Mouse (Mus musculus) neural tube, embryonic 14.5 days (tissue): ENCODE measurements at regions not wholly inside any gene's neighbourhood (a gene's known extent, or its start where the extent isn't known, plus 50 kb on each side); places are given as distances from the start of the nearest gene placed in this dataset.

Experiments
- ATAC-seq: fragments of 200-750 bp; cut with Nextera tagmentation; 2 replicates; pipeline ENCODE4 v1.8.0; 2017; ENCODE audit warnings: low read depth, mild to moderate bottlenecking, moderate TSS enrichment, moderate library complexity
- H3K27ac ChIP-seq: fragments of 300-500 bp; sonication (generic); 2 replicates; pipeline ENCODE4 v1.5.1; 2014; ENCODE audit warnings: low read depth, mild to moderate bottlenecking, control low read depth, low read length, moderate library complexity, mixed read lengths
- H3K27me3 ChIP-seq: fragments of 300-500 bp; sonication (generic); 2 replicates; pipeline ENCODE4 v1.6.1; 2014; ENCODE audit warnings: low read length; ENCODE audit not compliant: control insufficient read depth, insufficient read depth
- H3K36me3 ChIP-seq: fragments of 300-500 bp; sonication (generic); 2 replicates; pipeline ENCODE4 v1.6.1; 2014; ENCODE audit warnings: low read length, mixed read lengths; ENCODE audit not compliant: control insufficient read depth, insufficient read depth
- H3K4me1 ChIP-seq: fragments of 300-500 bp; sonication (generic); 2 replicates; pipeline ENCODE4 v1.6.1; 2014; ENCODE audit warnings: low read length; ENCODE audit not compliant: control insufficient read depth, insufficient read depth
- H3K4me2 ChIP-seq: fragments of 300-500 bp; sonication (generic); 2 replicates; pipeline ENCODE4 v1.6.1; 2014; ENCODE audit warnings: mild to moderate bottlenecking, low read depth, low read length, control low read depth
- H3K4me3 ChIP-seq: fragments of 300-500 bp; sonication (generic); 2 replicates; pipeline ENCODE4 v1.5.1; 2014; ENCODE audit warnings: low read depth, low read length, control low read depth, mixed read lengths
- H3K9ac ChIP-seq: fragments of 300-500 bp; sonication (generic); replicated peaks from 2 replicates; pipeline ENCODE4 v1.6.1; 2014; ENCODE audit warnings: low read depth, mild to moderate bottlenecking, control low read depth, low read length, mixed read lengths
- H3K9me3 ChIP-seq: fragments of 300-500 bp; sonication (generic); 2 replicates; pipeline ENCODE4 v1.6.1; 2016; ENCODE audit warnings: low read length; ENCODE audit not compliant: control insufficient read depth
- WGBS: fragments of 180-500 bp; shearing (Covaris S2); extraction: QIAGEN DNeasy Blood & Tissue Kit; methylation state at CpG from one replicate; pipeline ENCODE4 v1.1.7; 2014; 5-methylcytosine and 5-hydroxymethylcytosine counted together

DNA sequence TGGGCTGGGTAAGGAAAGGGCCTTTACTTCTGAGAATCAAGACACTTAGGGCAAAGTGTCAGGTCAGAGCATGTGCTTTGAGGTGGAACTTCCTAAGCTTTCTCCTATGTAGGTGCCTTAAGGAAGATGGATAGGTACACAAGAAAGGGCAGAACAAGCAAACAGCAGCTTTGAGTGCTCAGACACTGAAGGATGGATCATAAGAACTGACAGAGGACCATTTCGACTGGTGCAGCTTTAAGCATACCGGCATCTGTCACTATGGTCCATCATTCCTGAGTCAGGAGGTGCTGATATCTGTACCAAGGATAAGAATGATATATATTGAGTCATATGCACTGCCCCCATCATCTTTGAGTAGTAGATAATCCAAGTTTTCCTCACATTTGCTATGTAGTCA lies 430.2 kb upstream of the Klhl29 start:
- Histone ChIP-seq H3K4me2 (no peak overlapping the region), H3K9ac (no peak overlapping the region), H3K4me1 (no peaks in the 10 kb centered on the region), H3K9me3 (no peaks in the 10 kb centered on the region), H3K36me3 (no peaks in the 10 kb centered on the region), H3K27ac (no peak overlapping the region), H3K4me3 (no peak overlapping the region), H3K27me3 (no peaks in the 10 kb centered on the region)
- WGBS = 89% methylated on average over 2 of the region's 2 CpGs
- no peak for ATAC-seq

DNA sequence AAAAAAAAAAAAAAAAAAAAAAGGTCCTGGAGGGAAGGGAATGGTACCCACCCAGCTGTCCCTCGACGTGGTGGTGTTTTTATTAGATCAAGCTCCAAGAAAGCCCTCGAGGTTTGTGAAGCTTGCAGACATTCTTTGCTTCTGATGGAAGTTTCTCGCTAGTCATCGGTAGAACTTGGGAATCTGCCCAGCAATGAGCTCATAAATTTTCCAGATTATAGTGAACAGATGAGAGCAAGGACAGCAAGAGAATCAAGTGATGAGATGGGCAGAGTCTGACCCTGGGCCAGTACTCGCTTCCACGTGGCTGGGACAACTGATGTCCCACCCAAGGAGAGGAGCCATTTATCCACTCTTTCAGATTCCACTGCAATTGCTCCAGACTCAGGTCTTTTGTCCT lies 417.6 kb upstream of the Klhl29 start:
- 72% methylated on average over 7 of the region's 7 CpGs for WGBS

DNA sequence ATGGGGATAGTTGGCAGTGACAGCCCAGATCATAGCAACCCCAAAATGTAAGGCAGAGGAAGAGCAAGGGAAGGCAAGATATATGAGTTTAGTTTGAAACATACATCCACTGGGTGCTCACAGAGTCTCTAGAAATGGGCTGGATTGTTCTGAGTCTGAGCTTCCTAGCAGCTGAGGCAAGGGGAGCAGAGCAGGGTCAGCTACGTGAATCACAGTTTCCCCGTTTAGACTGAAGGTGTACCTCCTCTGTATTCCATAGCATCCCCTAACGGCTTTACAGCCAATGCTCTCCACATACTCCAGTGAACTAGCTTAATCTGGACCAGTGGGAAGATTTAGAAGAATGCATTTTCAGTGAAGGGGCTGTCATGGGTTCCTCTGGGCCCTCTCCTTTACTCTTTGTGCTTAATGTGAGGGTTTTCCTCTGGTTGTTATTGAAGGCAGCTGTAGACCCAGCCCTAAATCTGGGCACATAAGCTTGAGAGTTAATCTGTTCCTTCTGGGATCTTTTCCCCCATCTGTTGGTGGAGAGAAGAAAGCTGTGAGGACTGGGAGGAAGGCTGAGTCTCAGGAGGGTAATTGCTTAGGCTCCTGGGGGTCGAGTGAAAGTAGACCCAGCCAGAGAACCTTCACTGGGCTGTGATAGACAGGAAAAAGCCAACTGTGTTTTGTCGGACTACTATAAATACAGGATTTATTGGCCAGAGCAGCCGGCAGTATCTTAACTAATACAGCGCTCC lies 411.8 kb upstream of the Klhl29 start:
- no peak overlapping the region for H3K4me3 ChIP-seq
- H3K9ac ChIP-seq = no peak overlapping the region
- no peaks in the 10 kb centered on the region for H3K36me3 ChIP-seq
- no peak for ATAC-seq
- 59% methylated on average over 7 of the region's 7 CpGs for WGBS
- no peak overlapping the region for H3K4me2 ChIP-seq
- no peaks in the 10 kb centered on the region for H3K9me3 ChIP-seq
- H3K4me1 ChIP-seq = no peaks in the 10 kb centered on the region
- H3K27me3 ChIP-seq = no peaks in the 10 kb centered on the region
- no peak overlapping the region for H3K27ac ChIP-seq

More for the DNA sequence above, 417.6 kb upstream of the Klhl29 start:
- H3K4me2 ChIP-seq = no peak overlapping the region
- no peaks in the 10 kb centered on the region for H3K36me3 ChIP-seq
- no peak overlapping the region for H3K27ac ChIP-seq
- H3K27me3 ChIP-seq = no peaks in the 10 kb centered on the region
- no peak overlapping the region for H3K9ac ChIP-seq
- no peak for ATAC-seq
- no peaks in the 10 kb centered on the region for H3K9me3 ChIP-seq
- H3K4me1 ChIP-seq = no peaks in the 10 kb centered on the region
- no peak overlapping the region for H3K4me3 ChIP-seq

DNA sequence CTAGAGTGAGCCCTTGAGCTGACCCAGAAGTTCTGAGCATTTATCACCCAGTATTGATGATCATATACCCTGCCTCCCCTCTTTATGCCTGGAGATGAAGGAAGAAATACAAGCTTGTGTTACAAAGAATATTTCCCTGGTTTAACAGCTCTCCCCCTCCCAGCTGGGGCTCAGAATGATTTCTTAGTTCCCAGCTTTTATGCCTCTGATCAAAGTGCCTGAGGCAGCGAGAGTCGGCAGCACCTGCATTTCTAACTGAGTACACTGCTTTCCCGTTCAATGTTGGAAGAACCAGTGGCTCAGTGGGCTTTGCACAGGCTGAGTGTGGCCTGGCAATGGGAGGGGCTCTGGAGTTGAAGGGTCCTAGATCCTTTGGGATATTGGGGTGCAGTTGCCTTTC lies 405.8 kb upstream of the Klhl29 start:
- no peak overlapping the region for H3K4me2 ChIP-seq
- WGBS = 50% methylated on average over 3 of the region's 3 CpGs
- no peaks in the 10 kb centered on the region for H3K4me1 ChIP-seq
- no peak for ATAC-seq
- no peak overlapping the region for H3K4me3 ChIP-seq
- no peak overlapping the region for H3K9ac ChIP-seq
- H3K36me3 ChIP-seq = no peaks in the 10 kb centered on the region
- H3K27me3 ChIP-seq = no peaks in the 10 kb centered on the region
- no peak overlapping the region for H3K27ac ChIP-seq
- H3K9me3 ChIP-seq = no peaks in the 10 kb centered on the region

DNA sequence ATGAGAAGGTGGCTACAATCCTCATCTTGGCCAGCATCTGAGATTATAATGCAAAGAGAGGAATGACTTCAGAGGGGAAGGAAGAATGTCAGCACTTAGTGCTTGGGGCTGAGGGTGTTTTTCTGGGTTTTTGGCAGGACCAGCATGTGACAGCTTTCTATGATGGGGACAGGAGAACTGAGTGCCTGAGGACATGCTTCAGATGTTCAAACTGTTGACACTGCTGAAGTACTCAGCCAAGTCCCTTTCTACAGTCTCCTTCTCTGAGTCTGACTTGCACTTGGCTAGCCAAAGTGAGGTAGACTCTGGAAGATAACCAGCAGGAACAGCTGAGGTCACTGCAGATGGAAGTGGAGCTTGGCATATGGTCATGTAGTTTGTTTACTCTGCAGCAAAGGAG lies 402.1 kb upstream of the Klhl29 start:
- H3K4me3 ChIP-seq = no peak overlapping the region
- no peaks in the 10 kb centered on the region for H3K9me3 ChIP-seq
- no peaks in the 10 kb centered on the region for H3K4me1 ChIP-seq
- no peak for ATAC-seq
- H3K36me3 ChIP-seq = no peaks in the 10 kb centered on the region
- no peak overlapping the region for H3K9ac ChIP-seq
- H3K27ac ChIP-seq = no peak overlapping the region
- no peak overlapping the region for H3K4me2 ChIP-seq
- H3K27me3 ChIP-seq = no peaks in the 10 kb centered on the region

DNA sequence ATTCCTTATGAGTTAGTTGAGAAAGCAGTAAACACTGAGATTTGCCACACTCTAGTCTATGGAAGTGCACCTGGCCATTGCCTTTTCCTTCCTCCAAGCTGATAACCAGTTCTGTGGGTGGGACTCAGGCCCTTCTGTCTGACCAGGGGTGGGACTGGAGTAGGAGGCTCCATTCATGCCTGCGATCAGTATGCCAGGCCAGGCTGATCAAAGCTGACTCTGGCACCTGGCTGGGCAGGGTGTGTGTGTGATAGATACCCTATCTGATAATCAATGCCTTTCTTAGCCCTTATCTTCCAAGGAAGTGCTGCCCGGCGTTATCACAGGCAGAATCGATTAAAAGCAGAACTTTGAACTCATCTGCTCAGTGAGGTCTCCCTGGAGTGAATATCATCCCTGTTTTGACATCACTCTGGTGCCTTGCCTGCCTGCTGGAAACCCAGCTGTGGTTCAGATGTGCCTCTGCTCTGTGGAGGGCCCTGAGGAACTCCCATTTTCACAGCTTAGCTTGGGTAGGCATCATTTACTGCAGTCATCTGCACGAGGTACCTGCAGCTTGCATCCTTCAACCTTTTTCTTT lies 396.0 kb upstream of the Klhl29 start:
- H3K4me1 ChIP-seq = no peaks in the 10 kb centered on the region
- H3K4me2 ChIP-seq = no peak overlapping the region
- H3K36me3 ChIP-seq = no peaks in the 10 kb centered on the region
- 76% methylated on average over 5 of the region's 5 CpGs for WGBS
- H3K4me3 ChIP-seq = no peak overlapping the region
- H3K27ac ChIP-seq = no peak overlapping the region
- no peaks in the 10 kb centered on the region for H3K9me3 ChIP-seq
- ATAC-seq = no peak
- no peaks in the 10 kb centered on the region for H3K27me3 ChIP-seq
- no peak overlapping the region for H3K9ac ChIP-seq

DNA sequence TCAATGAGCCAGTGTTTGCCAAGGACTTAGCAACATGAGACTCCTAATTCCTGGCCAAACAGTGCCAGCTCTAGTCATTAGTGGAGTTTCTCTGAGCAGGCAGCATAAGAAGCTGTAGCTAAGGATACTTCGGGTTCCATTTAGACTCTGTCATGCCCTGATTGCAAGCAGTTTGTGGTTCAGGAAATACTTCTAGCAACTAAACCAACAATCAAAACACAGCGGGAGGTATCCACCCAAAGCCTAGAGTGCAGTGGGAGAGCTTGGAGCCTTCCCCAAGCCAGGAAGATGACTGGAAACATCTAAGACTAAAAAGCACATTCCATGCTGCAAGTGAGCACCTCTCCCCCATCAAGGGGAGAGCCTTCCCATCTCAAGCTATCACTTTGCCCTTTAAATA lies 395.0 kb upstream of the Klhl29 start:
- Histone ChIP-seq H3K27ac (no peak overlapping the region), H3K4me2 (no peak overlapping the region), H3K9me3 (no peaks in the 10 kb centered on the region), H3K27me3 (no peaks in the 10 kb centered on the region), H3K4me1 (no peaks in the 10 kb centered on the region), H3K4me3 (no peak overlapping the region), H3K36me3 (no peaks in the 10 kb centered on the region), H3K9ac (no peak overlapping the region)
- 72% methylated on average over 2 of the region's 2 CpGs for WGBS
- ATAC-seq = no peak

DNA sequence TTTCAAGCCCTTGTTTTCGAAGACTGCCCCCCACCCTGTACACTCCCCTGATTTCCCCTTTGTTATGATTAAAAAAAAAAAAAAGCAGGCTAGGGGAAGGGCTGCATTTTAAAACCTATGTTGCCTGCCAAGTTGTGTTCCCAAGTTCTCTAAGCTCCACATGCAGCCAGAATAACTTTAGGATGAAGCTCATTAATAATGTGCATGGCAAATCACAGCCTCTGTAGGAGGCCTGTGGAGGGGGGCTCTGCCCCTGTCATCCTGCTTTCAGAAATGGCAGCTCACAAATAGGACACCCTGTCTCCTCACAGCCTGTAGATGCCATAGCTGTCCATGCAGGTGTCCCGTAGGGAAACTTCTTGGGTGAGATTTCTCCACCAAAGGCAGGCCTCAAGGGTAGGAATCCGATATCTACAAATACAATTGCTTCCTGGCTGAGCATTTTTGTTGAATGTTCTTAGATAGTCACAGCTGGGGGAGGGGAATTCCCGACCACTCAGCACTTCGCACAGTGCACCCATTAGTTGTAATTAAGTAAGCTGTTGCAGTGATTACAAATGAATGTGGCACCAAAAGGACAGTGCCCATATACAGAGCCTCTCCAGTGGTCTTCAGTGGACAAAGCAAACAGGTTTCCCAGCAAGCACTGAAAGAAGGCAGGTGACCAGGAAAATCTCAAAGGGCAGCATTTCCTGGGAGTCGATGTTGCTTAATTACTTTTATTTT lies 389.1 kb upstream of the Klhl29 start:
- Histone ChIP-seq H3K27ac (no peak overlapping the region), H3K4me3 (no peak overlapping the region), H3K4me2 (no peak overlapping the region), H3K9ac (no peak overlapping the region), H3K9me3 (no peaks in the 10 kb centered on the region), H3K36me3 (no peaks in the 10 kb centered on the region), H3K4me1 (no peaks in the 10 kb centered on the region), H3K27me3 (no peaks in the 10 kb centered on the region)
- ATAC-seq = peak; percentile 24; the same call in 1 of the 2 replicates
- WGBS = 52% methylated on average over 6 of the region's 6 CpGs

DNA sequence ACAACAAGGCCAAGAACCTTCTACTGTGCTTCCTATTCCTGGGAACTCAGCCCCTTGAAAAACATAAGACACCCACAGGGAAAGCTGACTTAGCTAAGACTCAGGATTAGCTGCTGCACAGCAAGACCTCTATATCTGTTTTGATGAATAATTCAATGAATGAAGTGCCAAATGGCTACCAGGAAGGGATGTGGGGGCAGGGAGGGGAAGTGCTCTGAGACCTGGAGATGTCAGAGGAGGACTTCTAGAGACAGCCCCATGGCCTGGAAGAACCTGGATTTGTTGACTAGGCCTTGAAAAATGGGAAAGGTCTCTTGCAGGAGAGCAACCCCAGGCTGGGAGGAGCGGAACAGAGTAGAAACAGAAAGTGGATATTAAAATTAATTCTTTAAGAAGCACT lies 388.5 kb upstream of the Klhl29 start:
- Histone ChIP-seq H3K4me2 (no peak overlapping the region), H3K4me3 (no peak overlapping the region), H3K9me3 (no peaks in the 10 kb centered on the region), H3K27me3 (no peaks in the 10 kb centered on the region), H3K27ac (no peak overlapping the region), H3K36me3 (no peaks in the 10 kb centered on the region), H3K9ac (no peak overlapping the region), H3K4me1 (no peaks in the 10 kb centered on the region)
- WGBS = 89% methylated on average over 1 of the region's 1 CpGs
- no peak for ATAC-seq
